Mouse (Mus musculus) CH12.LX (cell line): ENCODE data around the gene Clec2l.

ENCODE experiments used
- CHD2 ChIP-seq: IDR thresholded peaks from 2 replicates; pipeline ENCODE4 v1.6.1; 2011; ENCODE audit warnings: low read length, improper control_type of control experiment
- CTCF ChIP-seq, 2 experiments: IDR thresholded peaks in 1 of 2; conservative IDR thresholded peaks in 1 of 2; 2 replicates each; pipeline ENCODE4 v1.5.1; 2011 to 2012; ENCODE audit warnings: low read depth in 2 of 2, low read length in 2 of 2, improper control_type of control experiment in 1 of 2, inconsistent platforms in 1 of 2, mild to moderate bottlenecking in 1 of 2, moderate library complexity in 1 of 2
- E2F4 ChIP-seq: IDR thresholded peaks from 2 replicates; pipeline ENCODE4 v1.6.1; 2011; ENCODE audit warnings: low read depth, low read length, improper control_type of control experiment; ENCODE audit not compliant: insufficient replicate concordance
- ELF1 ChIP-seq: IDR thresholded peaks from 2 replicates; pipeline ENCODE4 v1.6.1; 2014; ENCODE audit warnings: low read depth, mild to moderate bottlenecking, inconsistent platforms, low read length, improper control_type of control experiment
- ETS1 ChIP-seq: conservative IDR thresholded peaks from 2 replicates; pipeline ENCODE4 v1.6.1; 2012; ENCODE audit warnings: low read depth, mild to moderate bottlenecking, inconsistent platforms, low read length, improper control_type of control experiment, moderate library complexity
- IRF4 ChIP-seq: IDR thresholded peaks from 2 replicates; pipeline ENCODE4 v1.6.1; 2014; ENCODE audit warnings: low read depth, mild to moderate bottlenecking, inconsistent platforms, low read length, improper control_type of control experiment
- JUND ChIP-seq: conservative IDR thresholded peaks from 2 replicates; pipeline ENCODE4 v1.6.1; 2011; ENCODE audit warnings: low read depth, low read length, improper control_type of control experiment
- MAX ChIP-seq: IDR thresholded peaks from 2 replicates; pipeline ENCODE4 v1.6.1; 2011; ENCODE audit warnings: low read length, improper control_type of control experiment
- POLR2A ChIP-seq: IDR thresholded peaks from 2 replicates; pipeline ENCODE4 v1.6.1; 2011; ENCODE audit warnings: low read depth, mild to moderate bottlenecking, improper control_type of control experiment, low read length
- SIN3A ChIP-seq: IDR thresholded peaks from 2 replicates; pipeline ENCODE4 v1.6.1; 2012; ENCODE audit warnings: low read length, improper control_type of control experiment, inconsistent platforms
- SMC3 ChIP-seq: IDR thresholded peaks from 2 replicates; pipeline ENCODE4 v1.6.1; 2011; ENCODE audit warnings: low read depth, low read length, improper control_type of control experiment
- TBP ChIP-seq: conservative IDR thresholded peaks from 2 replicates; pipeline ENCODE4 v1.6.1; 2011; ENCODE audit warnings: low read depth, low read length, improper control_type of control experiment
- ZMIZ1 ChIP-seq: IDR thresholded peaks from 2 replicates; pipeline ENCODE4 v1.6.1; 2012; ENCODE audit warnings: low read depth, mild to moderate bottlenecking, inconsistent platforms, low read length, improper control_type of control experiment

DNA sequence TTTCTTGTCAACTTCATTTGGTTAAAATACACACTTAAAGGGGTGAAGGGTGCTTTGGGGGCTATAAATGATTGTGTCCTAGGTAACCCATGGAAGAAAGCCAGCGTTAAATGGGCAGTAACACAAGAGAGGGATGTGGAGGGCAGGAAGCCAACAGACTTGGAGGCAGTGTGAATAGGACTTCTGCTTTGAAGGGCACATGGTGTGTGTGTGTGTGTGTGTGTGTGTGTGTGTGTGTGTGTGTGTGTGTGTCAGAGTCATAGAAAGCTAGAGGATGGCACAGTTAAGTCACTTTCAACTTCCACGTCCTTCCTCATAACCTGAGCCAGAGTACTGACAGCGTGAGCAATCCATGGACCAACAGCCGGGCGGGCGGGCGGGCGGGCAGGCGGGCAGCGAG is 26.0 kb downstream of the Clec2l start:
- TF ChIP-seq CTCF (conservative IDR thresholded peaks at IDR 0.05 in 1 of 2, IDR thresholded peaks at IDR 0.05 in 1 of 2; ENCODE audit: low read depth in 2 of 2, low read length in 2 of 2) (no peak), POLR2A (no peak), JUND (no peak), CHD2 (no peak), ZMIZ1 (no peak), E2F4 (no peak), SMC3 (no peak), SIN3A (no peak), ETS1 (no peak), MAX (no peak), ELF1 (no peak), IRF4 (no peak), TBP (no peak)
